Mouse (Mus musculus): Measurements from ENCODE around the gene Ubald1.

DNA sequence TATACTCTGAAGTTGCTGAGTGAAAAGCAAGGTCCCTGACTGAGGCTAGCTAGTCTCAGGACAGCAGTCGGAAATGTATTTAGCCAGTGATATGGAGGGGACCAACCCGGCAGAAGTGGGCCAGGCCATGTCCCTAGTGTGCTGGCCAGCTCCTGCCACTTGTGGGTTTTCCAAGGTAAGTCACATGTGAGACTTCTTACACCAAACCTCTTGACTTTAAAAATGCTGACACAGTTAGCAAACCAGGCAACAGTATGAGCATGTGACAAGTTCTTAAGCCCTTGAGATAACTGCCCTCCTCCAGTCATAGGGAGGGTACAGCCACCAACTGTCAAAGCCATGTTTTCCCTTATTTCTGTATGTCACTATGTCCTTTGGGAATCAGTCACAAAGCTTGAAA is 8.2 kb downstream of the Ubald1 start:
- no peak for TF ChIP-seq CTCF (conservative IDR thresholded peaks at IDR 0.05; ENCODE audit: insufficient read depth, insufficient read length, low read depth, low read length)
- no peak for TF ChIP-seq POLR2A (IDR thresholded peaks at IDR 0.05; ENCODE audit: low read depth, low read length)

Data from kidney, adult 2 months (tissue).